Mouse (Mus musculus) liver, adult 2 months (tissue): Measurements from ENCODE around the gene Nos1.

Experiments
- CTCF ChIP-seq: fragments of 200-500 bp; IDR thresholded peaks from 2 replicates; pipeline ENCODE4 v1.5.1; 2011; ENCODE audit warnings: low read depth, low read length, control low read depth
- POLR2A ChIP-seq: fragments of 200-500 bp; IDR thresholded peaks from 2 replicates; pipeline ENCODE4 v1.6.1; 2011; ENCODE audit warnings: low read length, control low read depth; ENCODE audit not compliant: insufficient read depth; ENCODE audit errors: extremely low read depth

DNA sequence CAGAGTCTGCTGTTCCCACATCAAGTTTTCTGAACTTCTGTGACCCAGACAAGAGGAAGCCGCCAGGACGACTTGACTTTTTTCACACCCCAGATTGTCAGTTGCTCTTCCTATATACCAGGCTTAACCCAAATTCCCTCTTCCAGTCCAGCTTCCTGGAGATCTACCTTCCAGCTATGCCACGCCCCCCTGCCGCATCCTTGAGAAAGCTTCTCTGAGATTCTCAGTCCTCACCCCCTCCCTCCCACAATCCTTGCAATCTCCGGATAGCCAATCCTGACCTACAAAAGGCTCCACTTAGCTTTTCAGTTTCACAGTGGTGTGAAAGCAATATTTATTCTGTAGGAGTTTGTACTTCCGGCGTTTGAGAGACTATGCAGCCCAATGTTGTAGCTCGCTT, 110.0 kb downstream of the Nos1 start:
- TF ChIP-seq POLR2A: no peak
- TF ChIP-seq CTCF: no peak
